Mouse (Mus musculus) ES-Bruce4 (cell line): ENCODE data around the gene Arl6ip5. TPM values are rescaled to one million over a fixed set of nuclear protein-coding genes. Genes with fewer than 3 reads are reported as not detected.

Experiments
- H3K27ac ChIP-seq: 2 replicates; pipeline ENCODE4 v1.5.1; 2012; ENCODE audit warnings: low read length, inconsistent platforms; ENCODE audit not compliant: insufficient read depth
- H3K27me3 ChIP-seq: 2 replicates; pipeline ENCODE4 v1.6.1; 2012; ENCODE audit warnings: mild to moderate bottlenecking, low read length, inconsistent platforms; ENCODE audit not compliant: control insufficient read depth, poor library complexity, insufficient read depth, severe bottlenecking
- H3K36me3 ChIP-seq: 2 replicates; pipeline ENCODE4 v1.6.1; 2012; ENCODE audit warnings: inconsistent platforms, mild to moderate bottlenecking, low read length, moderate library complexity; ENCODE audit not compliant: control insufficient read depth, poor library complexity, insufficient read depth, severe bottlenecking
- H3K4me1 ChIP-seq: one replicate; pipeline ENCODE4 v1.8.1; 2011; ENCODE audit warnings: low read length; ENCODE audit not compliant: control insufficient read depth, insufficient read depth
- H3K4me3 ChIP-seq: 2 replicates; pipeline ENCODE4 v1.5.1; 2011; ENCODE audit warnings: low read depth, mild to moderate bottlenecking, low read length
- H3K9ac ChIP-seq: 2 replicates; pipeline ENCODE4 v1.6.1; 2012; ENCODE audit warnings: low read depth, mild to moderate bottlenecking, inconsistent platforms; ENCODE audit not compliant: poor library complexity, severe bottlenecking
- H3K9me3 ChIP-seq: replicated peaks from 2 replicates; pipeline ENCODE4 v1.6.1; 2012; ENCODE audit warnings: mild to moderate bottlenecking, low read length, inconsistent platforms; ENCODE audit not compliant: control insufficient read depth, poor library complexity, insufficient read depth, severe bottlenecking
- CTCF ChIP-seq: IDR thresholded peaks from one replicate; pipeline ENCODE4 v1.8.1; 2011; ENCODE audit warnings: low read depth, low read length
- EP300 ChIP-seq: IDR thresholded peaks from 2 replicates; pipeline ENCODE4 v1.6.1; 2011; ENCODE audit warnings: low read depth, low read length; ENCODE audit not compliant: insufficient read depth
- POLR2A ChIP-seq: IDR thresholded peaks from one replicate; pipeline ENCODE4 v1.8.1; 2011; ENCODE audit warnings: low read length; ENCODE audit not compliant: insufficient read depth
- polyA plus RNA-seq: library from polyadenylated mRNA; stranded (reverse); fragments of >200 nt; gene quantifications from 2 replicates; pipeline ENCODE4 v1.2.4, GENCODE M21; 2011; ENCODE audit warnings: low read depth; ENCODE audit not compliant: missing spikeins, insufficient read depth, insufficient read length

Gene Arl6ip5
- polyA plus RNA-seq, 1 experiment: 51.2 TPM

DNA sequence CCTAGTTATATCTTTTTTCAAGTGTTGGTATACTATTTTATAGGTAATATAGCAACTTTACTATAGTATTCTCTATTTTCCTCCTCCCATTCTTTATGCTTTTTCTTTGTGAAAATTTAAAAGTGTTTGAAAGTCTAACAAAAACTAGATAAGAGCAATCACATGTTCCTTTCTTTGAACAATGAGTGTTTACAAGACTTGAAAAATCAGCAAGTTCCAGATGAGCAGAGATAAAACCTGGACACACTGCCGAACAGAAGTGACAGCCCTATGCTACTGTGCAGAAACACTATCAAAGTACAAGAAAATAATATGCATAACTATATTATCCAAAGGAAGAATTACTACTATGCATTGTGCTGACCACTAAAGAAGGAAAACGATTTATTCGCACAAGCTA, 8.0 kb upstream of the Arl6ip5 start:
- TF ChIP-seq EP300 (no peak), CTCF (no peak), POLR2A (no peak)
- no peak overlapping the region for H3K4me3 ChIP-seq
- peaks cover 20% of the 10 kb centered on the region for H3K36me3 ChIP-seq
- H3K9ac ChIP-seq: no peak overlapping the region
- H3K9me3 ChIP-seq: no peaks in the 10 kb centered on the region
- H3K27me3 ChIP-seq: no peaks in the 10 kb centered on the region
- peaks cover 1% of the 10 kb centered on the region for H3K4me1 ChIP-seq
- no peak overlapping the region for H3K27ac ChIP-seq

DNA sequence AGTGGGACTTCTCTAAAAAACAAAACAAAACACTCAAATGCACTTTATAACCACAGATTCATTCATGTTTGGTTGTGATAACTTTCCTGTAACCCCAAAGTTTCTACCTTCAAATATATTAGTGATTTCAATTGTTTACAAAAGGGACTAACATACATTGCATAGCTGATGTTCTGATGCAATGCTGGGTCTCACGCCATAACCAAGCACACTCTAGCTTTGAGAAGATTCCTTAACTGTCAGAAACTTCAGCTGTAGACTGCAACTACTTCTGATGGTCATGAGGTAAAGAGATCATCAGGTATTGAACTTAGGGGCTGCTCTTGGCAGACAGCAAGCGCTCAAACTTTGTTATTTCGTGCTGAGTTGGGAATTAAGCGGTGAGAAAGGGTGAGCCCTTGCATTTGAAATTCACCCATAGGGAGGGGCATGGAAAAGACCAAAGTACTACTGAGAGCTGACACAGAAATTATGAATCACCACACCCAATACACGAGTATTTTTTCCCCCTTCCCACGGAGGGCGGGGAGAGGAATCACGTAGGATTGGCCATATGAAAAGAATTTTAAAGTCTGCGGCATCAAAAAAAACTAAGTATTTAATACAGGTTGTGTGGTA, 6.1 kb upstream of the Arl6ip5 start:
- Histone ChIP-seq H3K27me3 (no peaks in the 10 kb centered on the region), H3K4me1 (peaks cover 1% of the 10 kb centered on the region), H3K9me3 (no peaks in the 10 kb centered on the region), H3K36me3 (peaks cover 14% of the 10 kb centered on the region), H3K27ac (peak overlapping the region; percentile 70), H3K9ac (peak overlapping the region; percentile 100), H3K4me3 (peak overlapping the region; percentile 96)
- no peak for TF ChIP-seq EP300

DNA sequence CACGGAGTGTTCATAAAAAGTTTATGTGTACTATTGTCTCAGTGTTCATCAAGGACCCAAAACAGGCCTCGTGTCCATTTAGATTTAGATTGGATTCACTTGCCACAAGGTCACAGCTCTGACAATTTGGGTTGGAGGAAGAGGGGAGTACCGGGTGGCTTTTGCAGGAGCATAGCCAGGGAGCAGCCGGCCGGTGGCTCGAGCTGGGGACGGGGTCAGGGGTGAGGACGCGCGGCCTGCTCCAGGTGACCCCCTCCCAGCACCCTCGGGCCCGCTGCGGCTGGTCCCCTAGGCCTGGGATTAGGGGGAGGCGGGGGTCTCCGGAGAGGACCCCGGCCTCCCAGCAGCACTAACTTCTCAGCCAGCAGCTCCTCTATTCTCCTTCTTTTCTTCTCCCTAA, 5.5 kb upstream of the Arl6ip5 start:
- H3K27me3 ChIP-seq: no peaks in the 10 kb centered on the region
- TF ChIP-seq POLR2A (no peak), CTCF (no peak), EP300 (no peak)
- peak overlapping the region; percentile 70 for H3K27ac ChIP-seq
- H3K9me3 ChIP-seq: no peaks in the 10 kb centered on the region
- peak overlapping the region; percentile 96 for H3K4me3 ChIP-seq
- H3K9ac ChIP-seq: peak overlapping the region; percentile 100
- H3K36me3 ChIP-seq: peaks cover 13% of the 10 kb centered on the region
- H3K4me1 ChIP-seq: peaks cover 1% of the 10 kb centered on the region

DNA sequence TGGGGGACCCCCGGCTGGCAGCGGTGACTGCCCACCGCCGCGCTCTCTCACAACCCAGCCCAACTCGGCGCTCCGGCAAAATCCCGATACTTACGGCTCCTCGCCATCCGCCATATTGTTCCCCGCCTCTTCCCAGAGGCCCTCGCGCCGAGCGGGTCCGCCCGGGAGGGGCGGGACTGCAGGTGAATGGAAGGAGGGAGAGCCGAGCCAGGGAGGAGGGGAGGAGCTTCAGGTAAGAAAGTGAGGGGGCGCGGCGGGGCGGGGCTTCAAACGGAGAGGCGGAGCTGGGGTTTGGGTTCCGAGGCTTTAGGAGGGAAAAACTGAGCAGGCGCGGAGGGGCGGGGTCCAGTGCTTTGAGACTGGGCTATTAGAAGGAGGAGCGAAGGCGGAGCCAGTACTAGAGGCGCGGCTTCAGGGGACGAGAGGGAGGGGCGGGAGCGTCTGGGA, 5.0 kb upstream of the Arl6ip5 start, which contains the start of gene Uba3:
TSS of gene Uba3 (minus strand) at position 209 of the 447 bp plus-strand sequence.
- TF ChIP-seq CTCF (no peak), POLR2A (peak; percentile 37), EP300 (no peak)
- Histone ChIP-seq H3K9ac (peak within 1 kb of the TSS; percentile 100), H3K27ac (peak within 1 kb of the TSS; percentile 70), H3K36me3 (peaks cover 8% of the 10 kb centered on the region), H3K9me3 (no peaks in the 10 kb centered on the region), H3K27me3 (no peaks in the 10 kb centered on the region), H3K4me1 (peaks cover 1% of the 10 kb centered on the region), H3K4me3 (peak within 1 kb of the TSS; percentile 96)

DNA sequence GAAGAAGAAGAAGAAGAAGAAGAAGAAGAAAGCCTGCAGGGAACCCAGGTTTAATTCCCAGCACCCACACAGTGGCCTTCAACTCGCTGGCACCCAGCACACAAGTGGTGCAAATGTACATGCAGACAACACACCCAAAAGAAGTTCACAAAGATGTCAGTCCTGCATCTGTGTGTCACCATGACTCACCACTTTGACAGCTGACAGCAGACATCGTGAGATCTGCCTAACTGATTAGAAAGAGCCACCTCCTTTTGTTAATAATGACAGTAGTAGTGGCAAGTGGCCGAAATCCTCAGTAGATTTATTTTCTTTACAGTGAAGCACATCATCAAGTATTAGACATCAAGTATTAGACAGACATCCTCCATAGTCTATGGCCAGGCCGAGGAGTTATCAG, 3.4 kb upstream of the Arl6ip5 start:
- Histone ChIP-seq H3K36me3 (peaks cover 2% of the 10 kb centered on the region), H3K4me1 (peaks cover 1% of the 10 kb centered on the region), H3K9ac (no peak overlapping the region), H3K27me3 (no peaks in the 10 kb centered on the region), H3K9me3 (no peaks in the 10 kb centered on the region), H3K27ac (peak overlapping the region; percentile 85; the same call in 1 of the 2 replicates), H3K4me3 (no peak overlapping the region)
- TF ChIP-seq EP300 (0 out of 2 replicates have a peak, but pooled peaks have one; percentile 16), CTCF (no peak)

DNA sequence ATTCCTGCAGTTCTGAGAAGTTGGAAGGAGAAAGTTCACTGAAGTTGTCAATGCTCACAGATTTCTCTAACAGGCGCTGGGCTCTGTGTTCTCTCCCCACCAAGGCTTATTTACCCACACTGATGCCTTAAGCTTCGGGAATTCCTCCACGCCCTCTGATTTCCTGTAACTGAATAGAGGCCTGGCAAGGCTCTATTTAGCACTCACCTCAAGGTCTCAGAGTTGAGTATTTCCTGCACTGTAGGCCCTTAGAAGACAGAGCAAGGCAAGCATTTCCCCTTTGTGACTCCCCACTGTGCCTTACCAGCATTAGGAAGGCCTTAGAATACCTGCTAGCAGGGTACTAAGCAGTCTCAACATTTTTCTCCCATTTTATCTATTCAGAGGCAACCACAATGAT, 2.1 kb upstream of the Arl6ip5 start:
- Histone ChIP-seq H3K27ac (peak overlapping the region; percentile 94), H3K9ac (peak overlapping the region; percentile 40; the same call in 1 of the 2 replicates)

More for the DNA sequence above, 2.1 kb upstream of the Arl6ip5 start:
- no peak for TF ChIP-seq POLR2A
- TF ChIP-seq CTCF: no peak
- peak; percentile 25; the same call in 1 of the 2 replicates for TF ChIP-seq EP300
- H3K9me3 ChIP-seq: no peaks in the 10 kb centered on the region
- H3K36me3 ChIP-seq: no peaks in the 10 kb centered on the region
- H3K4me1 ChIP-seq: no peaks in the 10 kb centered on the region
- H3K4me3 ChIP-seq: no peak overlapping the region
- H3K27me3 ChIP-seq: no peaks in the 10 kb centered on the region
